Mouse (Mus musculus) kidney, embryonic 15.5 days (tissue): ENCODE measurements at regions not wholly inside any gene's neighbourhood (a gene's known extent, or its start where the extent isn't known, plus 50 kb on each side); places are given as distances from the start of the nearest gene placed in this dataset.

ENCODE experiments used
- ATAC-seq: fragments of 200-750 bp; cut with Nextera tagmentation; replicated peaks from 2 replicates; pipeline ENCODE4 v1.8.0; 2017; ENCODE audit warnings: moderate TSS enrichment; ENCODE audit not compliant: low FRiP score
- H3K27ac ChIP-seq: fragments of 300-500 bp; sonication (generic); 2 replicates; pipeline ENCODE4 v1.5.1; 2015; ENCODE audit warnings: mild to moderate bottlenecking, inconsistent platforms
- H3K27me3 ChIP-seq: fragments of 300-500 bp; sonication (generic); 2 replicates; pipeline ENCODE4 v1.6.1; 2015; ENCODE audit warnings: inconsistent platforms
- H3K36me3 ChIP-seq: fragments of 300-500 bp; sonication (generic); 2 replicates; pipeline ENCODE4 v1.6.1; 2015; ENCODE audit warnings: inconsistent platforms
- H3K4me1 ChIP-seq: fragments of 300-500 bp; sonication (generic); 2 replicates; pipeline ENCODE4 v1.6.1; 2015; ENCODE audit warnings: inconsistent platforms
- H3K4me2 ChIP-seq: fragments of 300-500 bp; sonication (generic); 2 replicates; pipeline ENCODE4 v1.6.1; 2015; ENCODE audit warnings: moderate library complexity, mild to moderate bottlenecking, inconsistent platforms
- H3K4me3 ChIP-seq: fragments of 300-500 bp; sonication (generic); replicated peaks from 2 replicates; pipeline ENCODE4 v1.5.1; 2015; ENCODE audit warnings: mild to moderate bottlenecking, inconsistent platforms
- H3K9ac ChIP-seq: fragments of 300-500 bp; sonication (generic); 2 replicates; pipeline ENCODE4 v1.6.1; 2015; ENCODE audit warnings: mild to moderate bottlenecking, inconsistent platforms
- H3K9me3 ChIP-seq: fragments of 300-500 bp; sonication (generic); replicated peaks from 2 replicates; pipeline ENCODE4 v1.6.1; 2016; ENCODE audit warnings: inconsistent platforms
- WGBS: fragments of 180-500 bp; shearing (Covaris S2); methylation state at CpG from one replicate; pipeline ENCODE4 v1.1.7; 2015; ENCODE audit warnings: mixed read lengths; 5-methylcytosine and 5-hydroxymethylcytosine counted together

GRCm38 (mm10) chr5:138875180-138876076 is 55.5 kb downstream of the Gm5294 start:
- no peak; the same call in 1 of the 2 replicates for ATAC-seq
- H3K9me3 ChIP-seq: no peaks in the 10 kb centered on the region
- H3K4me3 ChIP-seq: no peak overlapping the region
- 52% methylated on average over 24 of the region's 24 CpGs for WGBS
- H3K9ac ChIP-seq: no peak overlapping the region
- H3K27me3 ChIP-seq: no peaks in the 10 kb centered on the region
- no peak overlapping the region for H3K27ac ChIP-seq
- no peaks in the 10 kb centered on the region for H3K36me3 ChIP-seq
- no peak overlapping the region for H3K4me2 ChIP-seq
- peaks cover 15% of the 10 kb centered on the region for H3K4me1 ChIP-seq

GRCm38 (mm10) chr5:138881649-138882226 is 61.9 kb downstream of the Gm5294 start:
- no peak for ATAC-seq
- H3K4me3 ChIP-seq: no peak overlapping the region
- no peak overlapping the region for H3K4me2 ChIP-seq
- H3K36me3 ChIP-seq: no peaks in the 10 kb centered on the region
- H3K9me3 ChIP-seq: no peaks in the 10 kb centered on the region
- H3K9ac ChIP-seq: no peak overlapping the region
- H3K27me3 ChIP-seq: no peaks in the 10 kb centered on the region
- 61% methylated on average over 9 of the region's 9 CpGs for WGBS
- peaks cover 14% of the 10 kb centered on the region for H3K4me1 ChIP-seq
- H3K27ac ChIP-seq: no peak overlapping the region

- Histone ChIP-seq H3K9me3 (no peaks in the 10 kb centered on the region), H3K4me2 (no peak overlapping the region), H3K4me1 (peaks cover 14% of the 10 kb centered on the region), H3K9ac (no peak overlapping the region), H3K27ac (no peak overlapping the region), H3K36me3 (no peaks in the 10 kb centered on the region), H3K4me3 (no peak overlapping the region), H3K27me3 (no peaks in the 10 kb centered on the region)
- ATAC-seq: no peak
- WGBS: 64% methylated on average over 9 of the region's 9 CpGs
Observed at GRCm38 (mm10) chr5:138883573-138883972, 63.7 kb downstream of the Gm5294 start.

- no peak overlapping the region for H3K4me2 ChIP-seq
- no peak overlapping the region for H3K4me3 ChIP-seq
- H3K4me1 ChIP-seq: peaks cover 14% of the 10 kb centered on the region
- ATAC-seq: no peak
- H3K9me3 ChIP-seq: no peaks in the 10 kb centered on the region
- H3K27me3 ChIP-seq: no peaks in the 10 kb centered on the region
- H3K36me3 ChIP-seq: no peaks in the 10 kb centered on the region
- WGBS: 71% methylated on average over 3 of the region's 3 CpGs
- H3K27ac ChIP-seq: no peak overlapping the region
- H3K9ac ChIP-seq: no peak overlapping the region
Observed at GRCm38 (mm10) chr5:138885905-138886304, 66.0 kb downstream of the Gm5294 start.

GRCm38 (mm10) chr5:138888749-138889148 is 68.9 kb downstream of the Gm5294 start:
- Histone ChIP-seq H3K9ac (no peak overlapping the region), H3K4me1 (0 out of 2 replicates have a peak, but pooled peaks cover 4% of the 10 kb centered on the region), H3K27ac (no peak overlapping the region), H3K4me2 (no peak overlapping the region), H3K4me3 (no peak overlapping the region), H3K36me3 (no peaks in the 10 kb centered on the region), H3K9me3 (no peaks in the 10 kb centered on the region), H3K27me3 (no peaks in the 10 kb centered on the region)
- ATAC-seq: no peak
- 58% methylated on average over 9 of the region's 9 CpGs for WGBS

GRCm38 (mm10) chr5:138889760-138890159 is 69.9 kb downstream of the Gm5294 start:
- H3K27me3 ChIP-seq: no peaks in the 10 kb centered on the region
- WGBS: 78% methylated on average over 5 of the region's 5 CpGs
- no peak overlapping the region for H3K9ac ChIP-seq
- H3K27ac ChIP-seq: no peak overlapping the region
- ATAC-seq: no peak
- H3K4me2 ChIP-seq: no peak overlapping the region
- H3K4me3 ChIP-seq: no peak overlapping the region
- 0 out of 2 replicates have a peak, but pooled peaks cover 4% of the 10 kb centered on the region for H3K4me1 ChIP-seq
- H3K36me3 ChIP-seq: no peaks in the 10 kb centered on the region
- no peaks in the 10 kb centered on the region for H3K9me3 ChIP-seq

GRCm38 (mm10) chr5:138894496-138894895 is 74.6 kb downstream of the Gm5294 start:
- H3K27ac ChIP-seq: no peak overlapping the region
- no peak overlapping the region for H3K4me2 ChIP-seq
- 92% methylated on average over 13 of the region's 13 CpGs for WGBS
- no peak overlapping the region for H3K9ac ChIP-seq
- H3K36me3 ChIP-seq: no peaks in the 10 kb centered on the region
- H3K9me3 ChIP-seq: no peaks in the 10 kb centered on the region
- H3K27me3 ChIP-seq: no peaks in the 10 kb centered on the region
- no peak overlapping the region for H3K4me3 ChIP-seq
- peaks cover 6% of the 10 kb centered on the region; the same call in 1 of the 2 replicates for H3K4me1 ChIP-seq
- no peak for ATAC-seq

GRCm38 (mm10) chr5:138897255-138897654 is 77.4 kb downstream of the Gm5294 start:
- Histone ChIP-seq H3K4me3 (no peak overlapping the region), H3K27me3 (no peaks in the 10 kb centered on the region), H3K9ac (no peak overlapping the region), H3K4me2 (no peak overlapping the region), H3K4me1 (peaks cover 6% of the 10 kb centered on the region; the same call in 1 of the 2 replicates), H3K27ac (no peak overlapping the region), H3K36me3 (no peaks in the 10 kb centered on the region), H3K9me3 (no peaks in the 10 kb centered on the region)
- ATAC-seq: no peak

GRCm38 (mm10) chr5:138898440-138898839 is 78.6 kb downstream of the Gm5294 start:
- no peak for ATAC-seq
- H3K4me3 ChIP-seq: no peak overlapping the region
- H3K36me3 ChIP-seq: no peaks in the 10 kb centered on the region
- no peaks in the 10 kb centered on the region for H3K9me3 ChIP-seq
- H3K27me3 ChIP-seq: no peaks in the 10 kb centered on the region
- H3K4me1 ChIP-seq: peaks cover 6% of the 10 kb centered on the region; the same call in 1 of the 2 replicates
- 48% methylated on average over 7 of the region's 7 CpGs for WGBS
- H3K9ac ChIP-seq: no peak overlapping the region
- no peak overlapping the region for H3K4me2 ChIP-seq
- no peak overlapping the region for H3K27ac ChIP-seq

GRCm38 (mm10) chr5:138900952-138901599 is 81.2 kb downstream of the Gm5294 start:
- Histone ChIP-seq H3K4me2 (no peak overlapping the region), H3K27me3 (no peaks in the 10 kb centered on the region), H3K4me1 (peaks cover 6% of the 10 kb centered on the region; the same call in 1 of the 2 replicates), H3K4me3 (no peak overlapping the region), H3K36me3 (no peaks in the 10 kb centered on the region), H3K27ac (no peak overlapping the region), H3K9me3 (no peaks in the 10 kb centered on the region), H3K9ac (no peak overlapping the region)
- ATAC-seq: no peak
- 79% methylated on average over 15 of the region's 15 CpGs for WGBS

- WGBS: 84% methylated on average over 1 of the region's 1 CpGs
- H3K36me3 ChIP-seq: no peaks in the 10 kb centered on the region
Observed at GRCm38 (mm10) chr5:138902316-138902715, 82.4 kb downstream of the Gm5294 start.

More at GRCm38 (mm10) chr5:138902316-138902715, 82.4 kb downstream of the Gm5294 start:
- H3K4me3 ChIP-seq: no peak overlapping the region
- H3K9me3 ChIP-seq: no peaks in the 10 kb centered on the region
- no peak overlapping the region for H3K27ac ChIP-seq
- no peak for ATAC-seq
- peaks cover 6% of the 10 kb centered on the region; the same call in 1 of the 2 replicates for H3K4me1 ChIP-seq
- no peak overlapping the region for H3K4me2 ChIP-seq
- H3K27me3 ChIP-seq: no peaks in the 10 kb centered on the region
- H3K9ac ChIP-seq: no peak overlapping the region
